Mouse (Mus musculus): ENCODE results near the gene Tfpi. TPM values are rescaled to one million over a fixed set of nuclear protein-coding genes. Genes with fewer than 3 reads are reported as not detected.

The Tfpi gene
- total RNA-seq, 2 experiments from 2014 or later, result 2.1 to 2.2 TPM

- intact Hi-C loops (cut with DNase I), result no loop called here
- H3K4me3 ChIP-seq, result no peak overlapping the region
- no peak for TF ChIP-seq CTCF (IDR thresholded peaks at IDR 0.05)
- H3K27ac ChIP-seq, result no peak overlapping the region
- DNase-seq, result no peak
These were observed 22.3 kb upstream of the Tfpi start for GRCm38 (mm10) chr2:84498921-84499320.

GRCm38 (mm10) chr2:84495108-84495507 is 18.5 kb upstream of the Tfpi start:
- Histone ChIP-seq H3K4me3 (no peak overlapping the region), H3K27ac (no peak overlapping the region)
- no peak for TF ChIP-seq CTCF (IDR thresholded peaks at IDR 0.05)
- intact Hi-C loops (cut with DNase I), result no loop called here
- DNase-seq, result no peak

GRCm38 (mm10) chr2:84493626-84494025 is 17.1 kb upstream of the Tfpi start:
- Histone ChIP-seq H3K27ac (no peak overlapping the region), H3K4me3 (no peak overlapping the region)
- TF ChIP-seq CTCF (IDR thresholded peaks at IDR 0.05), result no peak
- intact Hi-C loops (cut with DNase I), result no loop called here
- DNase-seq, result no peak

GRCm38 (mm10) chr2:84491715-84492114 is 15.1 kb upstream of the Tfpi start:
- intact Hi-C loops (cut with DNase I), result no loop called here
- no peak overlapping the region for H3K27ac ChIP-seq
- H3K4me3 ChIP-seq, result no peak overlapping the region
- no peak for TF ChIP-seq CTCF (IDR thresholded peaks at IDR 0.05)
- DNase-seq, result no peak

- no peak overlapping the region for H3K27ac ChIP-seq
- H3K4me3 ChIP-seq, result no peak overlapping the region
- no peak for TF ChIP-seq CTCF (IDR thresholded peaks at IDR 0.05)
- no peak for DNase-seq
- intact Hi-C loops (cut with DNase I), result no loop called here
These were observed 11.2 kb upstream of the Tfpi start for GRCm38 (mm10) chr2:84487705-84488291.

- DNase-seq, result peak; percentile 53
- Histone ChIP-seq H3K4me3 (peak overlapping the region; percentile 59), H3K27ac (peak overlapping the region; percentile 70)
- TF ChIP-seq CTCF (IDR thresholded peaks at IDR 0.05), result no peak
- intact Hi-C loops (cut with DNase I), result no loop called here
These were observed 5.3 kb upstream of the Tfpi start for GRCm38 (mm10) chr2:84481863-84482262.

GRCm38 (mm10) chr2:84479036-84479435 is 2.5 kb upstream of the Tfpi start:
- peak; percentile 74 for TF ChIP-seq CTCF (IDR thresholded peaks at IDR 0.05)
- H3K27ac ChIP-seq, result peak overlapping the region; percentile 48
- intact Hi-C loops (cut with DNase I), result loop anchor here (2.0 kb wide), 1 partner anchor 24 kb away; no protein-coding TSS in a partner anchor
- peak overlapping the region; percentile 66 for H3K4me3 ChIP-seq
- DNase-seq, result no peak

- H3K4me3 ChIP-seq, result no peak overlapping the region
- TF ChIP-seq CTCF (IDR thresholded peaks at IDR 0.05), result no peak
- DNase-seq, result no peak
- H3K27ac ChIP-seq, result no peak overlapping the region
- intact Hi-C loops (cut with DNase I), result loop anchor here (2.0 kb wide), 1 partner anchor 23 kb away; no protein-coding TSS in a partner anchor
These were observed 1.2 kb upstream of the Tfpi start for GRCm38 (mm10) chr2:84477759-84478158.

GRCm38 (mm10) chr2:84476131-84476530 is 444 bp downstream of the Tfpi start:
- intact Hi-C loops (cut with DNase I), result no loop called here
- Histone ChIP-seq H3K27ac (0 out of 2 replicates have a peak overlapping the region, but pooled peaks have one; percentile 6), H3K4me3 (peak overlapping the region; percentile 66)
- no peak for TF ChIP-seq CTCF (IDR thresholded peaks at IDR 0.05)
- no peak for DNase-seq

- peak overlapping the region; percentile 66 for H3K4me3 ChIP-seq
- TF ChIP-seq CTCF (IDR thresholded peaks at IDR 0.05), result no peak
- peak overlapping the region; percentile 28; the same call in 1 of the 2 replicates for H3K27ac ChIP-seq
- intact Hi-C loops (cut with DNase I), result no loop called here
- DNase-seq, result no peak
These were observed 974 bp downstream of the Tfpi start for GRCm38 (mm10) chr2:84475601-84476000.

GRCm38 (mm10) chr2:84474651-84475050 is 1.9 kb downstream of the Tfpi start:
- no peak overlapping the region for H3K27ac ChIP-seq
- no peak overlapping the region for H3K4me3 ChIP-seq
- intact Hi-C loops (cut with DNase I), result no loop called here
- TF ChIP-seq CTCF (IDR thresholded peaks at IDR 0.05), result no peak
- no peak for DNase-seq

GRCm38 (mm10) chr2:84473941-84474530 is 2.5 kb downstream of the Tfpi start:
- Histone ChIP-seq H3K4me3 (no peak overlapping the region), H3K27ac (no peak overlapping the region)
- no peak for TF ChIP-seq CTCF (IDR thresholded peaks at IDR 0.05)
- intact Hi-C loops (cut with DNase I), result no loop called here
- no peak for DNase-seq

GRCm38 (mm10) chr2:84467391-84467790 is 9.2 kb downstream of the Tfpi start:
- Histone ChIP-seq H3K4me3 (no peak overlapping the region), H3K27ac (no peak overlapping the region)
- no peak for DNase-seq
- intact Hi-C loops (cut with DNase I), result no loop called here
- no peak for TF ChIP-seq CTCF (IDR thresholded peaks at IDR 0.05)

- no peak for DNase-seq
- no peak overlapping the region for H3K4me3 ChIP-seq
- H3K27ac ChIP-seq, result no peak overlapping the region
- TF ChIP-seq CTCF (IDR thresholded peaks at IDR 0.05), result no peak
- intact Hi-C loops (cut with DNase I), result no loop called here
These were observed 11.6 kb downstream of the Tfpi start for GRCm38 (mm10) chr2:84464956-84465355.

All from gastrocnemius, adult 2 months (tissue).